Mouse (Mus musculus) testis, adult 2 months (tissue): ENCODE results near the gene Ace. TPM values are rescaled to one million over a fixed set of nuclear protein-coding genes. Genes with fewer than 3 reads are reported as not detected.

Source experiments
- H3K27ac ChIP-seq: fragments of 200-500 bp; 2 replicates; pipeline ENCODE4 v1.5.1; 2012; ENCODE audit warnings: low read depth, low read length; ENCODE audit not compliant: control insufficient read depth, insufficient read depth
- H3K27me3 ChIP-seq: fragments of 200-500 bp; 2 replicates; pipeline ENCODE4 v1.6.1; 2012; ENCODE audit warnings: mild to moderate bottlenecking, low read length, moderate library complexity; ENCODE audit not compliant: control insufficient read depth, insufficient read depth
- H3K36me3 ChIP-seq: fragments of 200-500 bp; 2 replicates; pipeline ENCODE4 v1.6.1; 2012; ENCODE audit warnings: mild to moderate bottlenecking, low read length; ENCODE audit not compliant: control insufficient read depth, insufficient read depth
- H3K4me1 ChIP-seq: fragments of 200-500 bp; 2 replicates; pipeline ENCODE4 v1.6.1; 2012; ENCODE audit warnings: low read length; ENCODE audit not compliant: control insufficient read depth, insufficient read depth
- H3K4me3 ChIP-seq: fragments of 200-500 bp; 2 replicates; pipeline ENCODE4 v1.5.1; 2012; ENCODE audit warnings: low read depth, mild to moderate bottlenecking, low read length, moderate library complexity, mixed read lengths; ENCODE audit not compliant: control insufficient read depth
- CTCF ChIP-seq: fragments of 200-500 bp; IDR thresholded peaks from 2 replicates; pipeline ENCODE4 v1.5.1; 2012; ENCODE audit warnings: low read depth, mild to moderate bottlenecking, inconsistent platforms, low read length, moderate library complexity; ENCODE audit not compliant: control insufficient read depth, insufficient read depth, insufficient replicate concordance
- POLR2A ChIP-seq: fragments of 200-500 bp; IDR thresholded peaks from 2 replicates; pipeline ENCODE4 v1.6.1; 2012; ENCODE audit warnings: low read depth, mild to moderate bottlenecking, inconsistent platforms, low read length, moderate library complexity; ENCODE audit not compliant: control insufficient read depth
- polyA plus RNA-seq: library from polyadenylated mRNA; depleted of rRNA; stranded (reverse); fragments of >200 nt; gene quantifications from 2 replicates; pipeline ENCODE4 v1.2.3, GENCODE M21; 2012

Gene Ace
- polyA plus RNA-seq, 1 experiment, result 389 TPM

GRCm38 (mm10) chr11:105994375-105994774, 26.6 kb downstream of the Ace start, which contains the start of gene Ace3:
Gene Ace3, plus strand, starts transcription at chr11:105994675.
- no peak for TF ChIP-seq CTCF
- TF ChIP-seq POLR2A, result peak; percentile 49; the same call in 1 of the 2 replicates
- H3K27me3 ChIP-seq, result no peaks in the 10 kb centered on the region
- no peak within 1 kb of the TSS; the same call in 1 of the 2 replicates for H3K27ac ChIP-seq
- H3K36me3 ChIP-seq, result no peaks in the 10 kb centered on the region
- peaks cover 7% of the 10 kb centered on the region for H3K4me1 ChIP-seq
- peak within 1 kb of the TSS; percentile 85 for H3K4me3 ChIP-seq

GRCm38 (mm10) chr11:106000062-106000461, 32.3 kb downstream of the Ace start:
- Histone ChIP-seq H3K4me3 (no peak overlapping the region), H3K27me3 (no peaks in the 10 kb centered on the region), H3K36me3 (no peaks in the 10 kb centered on the region), H3K4me1 (no peaks in the 10 kb centered on the region), H3K27ac (no peak overlapping the region)
- TF ChIP-seq POLR2A (no peak), CTCF (no peak)

GRCm38 (mm10) chr11:106001718-106002117, 34.0 kb downstream of the Ace start:
- TF ChIP-seq CTCF (no peak), POLR2A (no peak)
- no peak overlapping the region for H3K27ac ChIP-seq
- H3K27me3 ChIP-seq, result no peaks in the 10 kb centered on the region
- no peaks in the 10 kb centered on the region for H3K36me3 ChIP-seq
- H3K4me1 ChIP-seq, result no peaks in the 10 kb centered on the region
- H3K4me3 ChIP-seq, result no peak overlapping the region

GRCm38 (mm10) chr11:106004576-106004975, 36.8 kb downstream of the Ace start:
- TF ChIP-seq CTCF, result no peak
- no peak for TF ChIP-seq POLR2A
- no peaks in the 10 kb centered on the region for H3K36me3 ChIP-seq
- no peak overlapping the region for H3K27ac ChIP-seq
- peaks cover 3% of the 10 kb centered on the region for H3K4me1 ChIP-seq
- no peak overlapping the region for H3K4me3 ChIP-seq
- H3K27me3 ChIP-seq, result no peaks in the 10 kb centered on the region

- no peaks in the 10 kb centered on the region for H3K36me3 ChIP-seq
- H3K4me3 ChIP-seq, result no peak overlapping the region
- H3K4me1 ChIP-seq, result peaks cover 3% of the 10 kb centered on the region
- no peaks in the 10 kb centered on the region for H3K27me3 ChIP-seq
- H3K27ac ChIP-seq, result no peak overlapping the region
- TF ChIP-seq POLR2A, result no peak
- TF ChIP-seq CTCF, result no peak
These were observed 38.2 kb downstream of the Ace start for GRCm38 (mm10) chr11:106005970-106006369.

- H3K27ac ChIP-seq, result no peak within 1 kb of the TSS
- peaks cover 3% of the 10 kb centered on the region for H3K4me1 ChIP-seq
- TF ChIP-seq POLR2A (no peak), CTCF (no peak)
- H3K4me3 ChIP-seq, result no peak within 1 kb of the TSS; the same call in 1 of the 2 replicates
- no peaks in the 10 kb centered on the region for H3K27me3 ChIP-seq
- no peaks in the 10 kb centered on the region for H3K36me3 ChIP-seq
These were observed 40.1 kb downstream of the Ace start, which contains the start of gene Kcnh6 for GRCm38 (mm10) chr11:106007821-106008220. Gene Kcnh6, plus strand, starts transcription at chr11:106008124.

- H3K36me3 ChIP-seq, result no peaks in the 10 kb centered on the region
- no peaks in the 10 kb centered on the region for H3K27me3 ChIP-seq
- no peak for TF ChIP-seq POLR2A
- TF ChIP-seq CTCF, result no peak
- H3K4me1 ChIP-seq, result peaks cover 3% of the 10 kb centered on the region
- no peak overlapping the region for H3K27ac ChIP-seq
- H3K4me3 ChIP-seq, result no peak overlapping the region
These were observed 45.0 kb downstream of the Ace start for GRCm38 (mm10) chr11:106012711-106013110.
